Mouse (Mus musculus) cerebellum, postnatal 10 days (tissue): ENCODE data around the gene Serpinb11.
A peak's percentile ranks its signal among the peaks of the same experiment; 100 is the strongest.

ENCODE experiments used
- DNase-seq, 2 experiments: peaks; one replicate each; pipeline ENCODE4 v3.0.0; 2021; ENCODE audit warnings: mixed read lengths in 2 of 2

The Serpinb11 gene

GRCm38 (mm10) chr1:107360898-107361297 is at the start of gene Serpinb11:
TSS of gene Serpinb11 (plus strand) at chr1:107361198.
- DNase-seq, result no peak

DNA sequence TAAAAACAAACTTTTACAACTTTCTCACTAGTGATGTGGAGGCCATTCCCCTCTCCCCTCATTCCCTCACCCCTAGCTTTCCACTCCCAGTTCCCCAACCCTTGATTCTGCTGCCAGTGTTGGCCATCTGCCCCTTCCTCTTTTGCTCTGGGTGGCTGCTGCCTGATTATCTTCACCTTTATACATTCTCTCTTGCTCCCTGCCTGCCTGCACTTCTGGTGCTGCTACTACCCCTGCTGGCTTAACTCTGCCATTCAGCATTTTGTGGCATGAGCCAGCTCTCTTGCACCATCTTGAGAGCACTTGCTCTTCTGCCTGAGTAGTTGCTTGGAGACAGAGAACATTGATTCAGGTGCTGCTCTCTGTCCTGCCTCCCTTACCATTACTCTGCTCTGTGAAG is 15.0 kb upstream of the Serpinb11 start:
- DNase-seq, result peak; percentile 7 to 25

DNA sequence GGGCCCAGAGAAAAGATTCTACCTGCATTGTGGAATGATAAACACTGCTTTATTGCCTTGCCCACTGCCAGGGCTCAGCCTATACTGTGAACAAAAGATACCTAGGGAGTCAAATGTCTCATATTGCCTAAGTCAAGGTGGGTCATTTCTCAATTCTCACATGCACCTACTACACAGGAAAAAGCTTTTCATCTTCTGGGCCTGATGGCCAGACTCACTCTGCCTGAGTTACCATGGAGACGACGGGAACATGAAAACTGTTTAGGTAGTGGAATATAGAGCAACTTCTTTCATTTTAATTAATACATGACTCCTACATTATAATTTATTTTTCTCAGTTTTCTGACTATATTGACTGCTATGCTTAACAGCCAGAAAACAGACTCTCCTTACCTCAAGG is 14.2 kb upstream of the Serpinb11 start:
- DNase-seq, result no peak

DNA sequence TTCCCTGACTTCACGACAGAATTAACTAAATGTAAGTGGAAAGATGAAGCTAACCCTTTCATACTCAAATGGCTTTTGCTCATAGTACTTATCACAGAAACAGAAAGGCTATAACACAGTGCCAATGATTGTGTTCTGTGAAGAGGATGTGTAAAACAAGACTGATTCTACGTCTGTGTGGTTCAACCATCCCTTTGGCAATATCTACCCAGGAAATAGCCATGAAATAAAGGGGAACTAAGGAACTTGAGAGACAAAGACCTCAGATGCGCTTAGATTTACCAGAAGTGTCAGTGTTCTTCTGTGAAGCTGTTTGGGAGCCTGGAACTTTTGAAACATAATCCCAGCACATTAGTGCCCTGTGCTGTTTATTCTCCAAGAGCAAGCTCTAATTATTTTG is 10.6 kb upstream of the Serpinb11 start:
- no peak for DNase-seq

DNA sequence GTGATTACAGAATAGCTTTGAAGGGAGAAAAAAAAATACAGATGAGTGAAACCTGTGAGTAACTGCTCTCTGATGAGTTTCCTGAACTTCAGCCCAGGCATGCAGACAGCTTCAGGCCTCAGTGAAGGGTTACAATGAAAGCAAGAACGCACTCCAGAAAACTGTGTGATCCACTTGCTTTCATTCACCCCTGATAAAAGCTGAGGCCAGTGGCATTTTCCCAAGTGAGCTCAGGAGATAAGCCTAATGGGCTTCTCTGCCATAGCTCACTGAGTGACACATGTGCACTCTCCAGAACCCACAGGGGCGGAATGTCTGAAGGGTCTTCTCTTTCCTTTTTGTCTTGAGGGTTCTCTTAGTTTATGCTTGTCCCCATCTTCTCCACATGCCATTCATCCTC is 9.9 kb upstream of the Serpinb11 start:
- DNase-seq, result no peak

DNA sequence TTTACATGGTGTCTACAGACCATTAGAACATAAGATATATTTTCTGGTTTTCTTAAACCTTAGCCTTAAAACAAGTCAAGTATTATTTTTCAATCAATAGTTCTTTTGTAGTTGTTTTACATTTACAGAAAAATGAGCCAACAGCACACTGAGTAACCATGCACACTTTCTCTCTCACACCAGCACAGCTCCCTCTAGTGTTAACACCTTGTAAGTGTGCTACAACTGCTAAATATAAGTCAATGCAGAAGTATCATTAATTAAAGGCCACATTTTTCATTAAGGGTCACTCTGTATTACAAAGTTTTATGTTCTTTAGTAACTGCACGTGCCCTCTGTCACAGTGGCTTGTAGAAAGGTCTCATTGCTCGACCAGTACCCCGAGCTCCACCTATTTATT is 8.0 kb upstream of the Serpinb11 start:
- DNase-seq, result peak in 1 of 2 experiments; percentile 15

DNA sequence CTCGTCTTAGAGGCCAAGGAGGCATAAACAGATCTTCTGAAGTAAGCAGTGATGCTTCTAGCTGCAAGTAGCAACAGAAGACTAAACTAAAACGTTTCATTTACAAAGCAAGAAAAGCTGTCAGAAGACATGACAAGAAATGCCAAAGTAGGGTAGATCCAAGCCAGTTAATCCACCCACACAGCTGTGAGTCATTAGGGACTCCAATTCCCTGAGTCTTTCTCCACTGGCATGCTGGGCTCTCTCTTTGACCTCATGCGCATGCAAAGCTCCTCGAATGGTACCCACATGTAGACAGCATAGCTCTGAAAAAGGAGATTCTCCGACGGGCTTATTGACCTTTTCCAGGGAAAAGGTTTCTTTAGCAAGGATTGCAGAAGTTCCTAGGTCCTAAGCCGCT is 5.0 kb downstream of the Serpinb11 start:
- DNase-seq, result no peak

DNA sequence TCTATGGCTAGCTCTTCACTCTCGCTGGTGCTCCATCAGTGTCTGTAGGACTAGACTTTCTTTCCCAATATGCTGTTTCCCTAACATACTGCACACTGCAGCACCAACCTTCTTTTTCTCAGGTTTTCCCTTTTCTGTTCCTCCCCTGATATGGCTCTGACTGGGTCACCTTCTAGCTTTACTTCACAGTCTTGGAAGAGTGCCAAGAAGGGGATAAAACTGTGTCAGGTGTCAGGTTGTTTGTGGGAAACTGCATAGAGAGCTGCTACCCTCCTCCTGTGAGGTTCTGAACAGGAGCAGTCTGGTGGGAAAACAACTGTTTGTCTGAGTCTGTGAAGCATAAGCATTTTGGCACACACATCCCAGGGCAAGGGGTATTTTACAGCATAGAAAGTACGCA is 7.9 kb downstream of the Serpinb11 start:
- peak in 1 of 2 experiments; percentile 2 for DNase-seq

GRCm38 (mm10) chr1:107376952-107377351 is 16.0 kb downstream of the Serpinb11 start:
- no peak for DNase-seq

DNA sequence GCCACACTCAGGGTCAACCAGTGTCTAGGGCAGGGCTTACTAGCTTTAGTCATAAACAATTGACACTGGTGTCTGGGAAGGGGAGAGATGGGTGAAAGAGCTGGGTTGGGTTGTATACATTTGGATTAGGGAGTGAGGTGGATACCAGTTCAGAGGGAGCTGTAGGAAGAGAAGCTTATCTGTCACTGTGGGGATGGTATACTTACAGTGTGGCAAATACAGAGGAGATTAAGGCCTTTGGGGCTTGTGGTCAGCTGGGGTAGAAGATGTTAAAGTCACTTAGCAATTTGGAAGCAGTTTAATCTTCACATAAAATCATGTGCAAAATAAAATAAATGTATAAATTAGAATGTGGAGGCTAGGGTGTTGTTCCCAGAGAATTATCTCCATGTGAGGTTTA is 17.4 kb downstream of the Serpinb11 start:
- no peak for DNase-seq

- DNase-seq, result no peak
Measured at GRCm38 (mm10) chr1:107381491-107381890, 20.5 kb downstream of the Serpinb11 start.

- DNase-seq, result no peak
Measured at GRCm38 (mm10) chr1:107382404-107382803, 21.4 kb downstream of the Serpinb11 start.

GRCm38 (mm10) chr1:107384532-107384931 is 23.5 kb downstream of the Serpinb11 start:
- no peak for DNase-seq

GRCm38 (mm10) chr1:107389753-107390152 is 28.8 kb downstream of the Serpinb11 start:
- DNase-seq, result no peak

DNA sequence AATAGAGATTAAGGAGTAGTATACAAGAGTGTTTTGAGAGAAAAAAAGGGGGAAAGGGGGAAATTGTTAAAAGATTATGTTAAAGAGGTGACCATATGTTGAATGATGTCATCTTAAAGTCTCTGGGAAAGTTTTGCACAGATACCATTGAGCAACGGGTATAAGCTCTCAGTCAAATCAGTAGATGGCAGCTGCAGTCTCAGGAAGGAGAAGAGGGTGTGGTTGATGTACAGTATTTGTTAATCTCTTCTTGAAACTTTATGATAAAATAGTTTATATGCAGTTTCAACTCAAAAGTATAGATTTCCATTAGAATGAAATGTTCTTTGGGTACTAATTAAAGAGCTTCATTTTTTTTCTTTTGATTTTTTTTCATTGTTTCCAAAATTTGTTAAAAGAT is 36.5 kb downstream of the Serpinb11 start:
- no peak for DNase-seq

GRCm38 (mm10) chr1:107399355-107399754 is 38.4 kb downstream of the Serpinb11 start, which contains the start of gene Serpinb7:
TSS of gene Serpinb7 (plus strand) at chr1:107399655.
- DNase-seq, result no peak

GRCm38 (mm10) chr1:107402082-107402481 is 41.1 kb downstream of the Serpinb11 start:
- DNase-seq, result no peak

GRCm38 (mm10) chr1:107414650-107415049 is 53.7 kb downstream of the Serpinb11 start:
- no peak for DNase-seq

DNA sequence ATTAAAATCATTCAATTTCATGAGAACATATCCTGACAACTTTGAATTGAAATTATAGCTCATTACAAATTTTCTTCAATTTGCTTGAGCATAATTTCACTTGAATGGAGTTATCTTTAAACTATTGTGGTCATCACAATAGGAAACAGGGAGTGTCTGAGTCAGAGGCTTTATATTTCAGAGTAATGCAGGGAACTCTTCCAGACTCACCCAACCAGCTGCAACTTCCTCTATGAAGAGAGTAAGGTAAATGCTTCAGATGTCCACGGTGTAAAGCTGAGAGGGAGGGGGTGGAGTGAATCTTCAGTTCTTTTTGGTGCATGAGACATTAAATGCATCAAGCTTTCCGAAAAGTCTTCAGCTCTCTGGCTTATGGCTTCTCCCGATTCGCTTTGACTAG is 61.5 kb downstream of the Serpinb11 start:
- DNase-seq, result no peak
